Mouse (Mus musculus) heart, postnatal 0 days (tissue): ENCODE measurements around the gene Tmem127.
"Not testable (repeated sequence)": the region's sequence is repeated elsewhere in the genome, so short reads cannot be mapped to it uniquely, and the experiment has no call there.

ENCODE experiments used
- CTCF ChIP-seq: IDR thresholded peaks from 2 replicates; pipeline ENCODE4 v1.5.1; 2016; ENCODE audit warnings: antibody characterized with exemption, control low read depth, low read depth
- EP300 ChIP-seq: IDR thresholded peaks from 2 replicates; pipeline ENCODE4 v1.6.1; 2016; ENCODE audit warnings: antibody characterized with exemption, low read depth

DNA sequence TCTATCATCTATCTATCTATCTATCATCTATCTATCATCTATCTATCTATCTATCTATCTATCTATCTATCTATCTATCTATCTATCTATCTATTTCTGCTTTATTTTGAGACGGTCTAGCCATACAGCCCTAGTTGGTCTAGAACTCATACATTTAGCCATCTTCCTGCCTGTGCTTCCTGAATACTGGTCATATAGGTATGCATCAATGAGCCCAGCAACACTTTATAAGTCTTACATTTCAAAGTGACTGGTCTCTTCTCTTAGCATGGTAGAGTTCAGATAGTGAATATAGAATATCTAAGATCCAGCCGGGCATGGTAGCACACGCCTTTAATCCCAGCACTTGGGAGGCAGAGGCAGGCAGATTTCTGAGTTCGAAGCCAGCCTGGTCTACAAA, 56.5 kb downstream of the Tmem127 start:
- not testable (repeated sequence) for TF ChIP-seq CTCF, EP300
